Mouse (Mus musculus) testis, adult 2 months (tissue): Measurements from ENCODE around the gene Dynlt1c. TPM values are rescaled to one million over a fixed set of nuclear protein-coding genes. Genes with fewer than 3 reads are reported as not detected.
"Not testable (repeated sequence)": the region's sequence is repeated elsewhere in the genome, so short reads cannot be mapped to it uniquely, and the experiment has no call there.

ENCODE experiments used
- H3K27ac ChIP-seq: fragments of 200-500 bp; 2 replicates; pipeline ENCODE4 v1.5.1; 2012; ENCODE audit warnings: low read depth, low read length; ENCODE audit not compliant: control insufficient read depth, insufficient read depth
- H3K27me3 ChIP-seq: fragments of 200-500 bp; 2 replicates; pipeline ENCODE4 v1.6.1; 2012; ENCODE audit warnings: mild to moderate bottlenecking, low read length, moderate library complexity; ENCODE audit not compliant: control insufficient read depth, insufficient read depth
- H3K36me3 ChIP-seq: fragments of 200-500 bp; 2 replicates; pipeline ENCODE4 v1.6.1; 2012; ENCODE audit warnings: mild to moderate bottlenecking, low read length; ENCODE audit not compliant: control insufficient read depth, insufficient read depth
- H3K4me1 ChIP-seq: fragments of 200-500 bp; 2 replicates; pipeline ENCODE4 v1.6.1; 2012; ENCODE audit warnings: low read length; ENCODE audit not compliant: control insufficient read depth, insufficient read depth
- H3K4me3 ChIP-seq: fragments of 200-500 bp; 2 replicates; pipeline ENCODE4 v1.5.1; 2012; ENCODE audit warnings: low read depth, mild to moderate bottlenecking, low read length, moderate library complexity, mixed read lengths; ENCODE audit not compliant: control insufficient read depth
- POLR2A ChIP-seq: fragments of 200-500 bp; IDR thresholded peaks from 2 replicates; pipeline ENCODE4 v1.6.1; 2012; ENCODE audit warnings: low read depth, mild to moderate bottlenecking, inconsistent platforms, low read length, moderate library complexity; ENCODE audit not compliant: control insufficient read depth
- polyA plus RNA-seq: library from polyadenylated mRNA; depleted of rRNA; stranded (reverse); fragments of >200 nt; gene quantifications from 2 replicates; pipeline ENCODE4 v1.2.3, GENCODE M21; 2012; rRNA removed

Dynlt1c gene
- polyA plus RNA-seq: 13.9 and 14.1 TPM in 2 replicates

GRCm38 (mm10) chr17:6601204-6601911 is at the start of gene Dynlt1c:
TSS of gene Dynlt1c (plus strand) at chr17:6601671.
- H3K4me1 ChIP-seq, H3K27me3 ChIP-seq, H3K36me3 ChIP-seq: not testable (repeated sequence)
- Histone ChIP-seq H3K27ac (peak within 1 kb of the TSS; percentile 75), H3K4me3 (peak within 1 kb of the TSS; percentile 48)
- 0 out of 2 replicates have a peak, but pooled peaks have one; percentile 48 for TF ChIP-seq POLR2A

- not testable (repeated sequence) for H3K4me1 ChIP-seq, H3K27ac ChIP-seq, H3K4me3 ChIP-seq, H3K36me3 ChIP-seq, H3K27me3 ChIP-seq
Measured at GRCm38 (mm10) chr17:6553798-6554197, 47.7 kb upstream of the Dynlt1c start.

- not testable (repeated sequence) for H3K36me3 ChIP-seq
Measured at GRCm38 (mm10) chr17:6554243-6554642, 47.2 kb upstream of the Dynlt1c start.

GRCm38 (mm10) chr17:6559447-6560133 is 41.9 kb upstream of the Dynlt1c start:
- H3K27me3 ChIP-seq, H3K27ac ChIP-seq, H3K4me3 ChIP-seq, H3K4me1 ChIP-seq, H3K36me3 ChIP-seq: not testable (repeated sequence)

More at GRCm38 (mm10) chr17:6554243-6554642, 47.2 kb upstream of the Dynlt1c start:
- H3K4me3 ChIP-seq, H3K4me1 ChIP-seq, H3K27ac ChIP-seq, H3K27me3 ChIP-seq: not testable (repeated sequence)

GRCm38 (mm10) chr17:6564866-6565265 is 36.6 kb upstream of the Dynlt1c start:
- H3K4me1 ChIP-seq, H3K36me3 ChIP-seq, H3K27ac ChIP-seq, H3K4me3 ChIP-seq, H3K27me3 ChIP-seq: not testable (repeated sequence)

- H3K27ac ChIP-seq, H3K27me3 ChIP-seq, H3K4me1 ChIP-seq: not testable (repeated sequence)
Measured at GRCm38 (mm10) chr17:6567908-6568307, 33.6 kb upstream of the Dynlt1c start.

GRCm38 (mm10) chr17:6571296-6571695 is 30.2 kb upstream of the Dynlt1c start:
- not testable (repeated sequence) for H3K27ac ChIP-seq, H3K27me3 ChIP-seq, H3K4me1 ChIP-seq, H3K4me3 ChIP-seq, H3K36me3 ChIP-seq

More at GRCm38 (mm10) chr17:6567908-6568307, 33.6 kb upstream of the Dynlt1c start:
- not testable (repeated sequence) for H3K4me3 ChIP-seq, H3K36me3 ChIP-seq

GRCm38 (mm10) chr17:6572202-6572601 is 29.3 kb upstream of the Dynlt1c start:
- not testable (repeated sequence) for H3K36me3 ChIP-seq, H3K27me3 ChIP-seq, H3K4me3 ChIP-seq, H3K27ac ChIP-seq, H3K4me1 ChIP-seq

GRCm38 (mm10) chr17:6575376-6575775 is 26.1 kb upstream of the Dynlt1c start:
- not testable (repeated sequence) for H3K27me3 ChIP-seq, H3K4me3 ChIP-seq, H3K4me1 ChIP-seq

GRCm38 (mm10) chr17:6588672-6589071 is 12.8 kb upstream of the Dynlt1c start:
- not testable (repeated sequence) for H3K4me3 ChIP-seq, H3K27me3 ChIP-seq, H3K27ac ChIP-seq, H3K4me1 ChIP-seq, H3K36me3 ChIP-seq

More at GRCm38 (mm10) chr17:6575376-6575775, 26.1 kb upstream of the Dynlt1c start:
- H3K36me3 ChIP-seq, H3K27ac ChIP-seq: not testable (repeated sequence)

GRCm38 (mm10) chr17:6592109-6592508 is 9.4 kb upstream of the Dynlt1c start:
- H3K4me1 ChIP-seq, H3K27me3 ChIP-seq, H3K27ac ChIP-seq, H3K36me3 ChIP-seq, H3K4me3 ChIP-seq: not testable (repeated sequence)

GRCm38 (mm10) chr17:6593896-6594295 is 7.6 kb upstream of the Dynlt1c start:
- not testable (repeated sequence) for H3K36me3 ChIP-seq, H3K27me3 ChIP-seq, H3K4me3 ChIP-seq, H3K4me1 ChIP-seq, H3K27ac ChIP-seq
